Mouse (Mus musculus) myocyte (in vitro differentiated cells): ENCODE measurements at regions not wholly inside any gene's neighbourhood (a gene's known extent, or its start where the extent isn't known, plus 50 kb on each side); places are given as distances from the start of the nearest gene placed in this dataset.

Source experiments
- E2F4 ChIP-seq: IDR thresholded peaks from one replicate; pipeline ENCODE4 v1.6.1; 2011; ENCODE audit warnings: mild to moderate bottlenecking, control low read depth, moderate library complexity; ENCODE audit not compliant: insufficient read depth
- MAX ChIP-seq: IDR thresholded peaks from one replicate; pipeline ENCODE4 v1.6.1; 2011; ENCODE audit warnings: low read depth, mild to moderate bottlenecking, control low read depth
- POLR2A ChIP-seq: IDR thresholded peaks from one replicate; pipeline ENCODE4 v1.6.1; 2011; ENCODE audit warnings: low read depth, mild to moderate bottlenecking, control low read depth, moderate library complexity; ENCODE audit not compliant: insufficient read length
- TCF12 ChIP-seq: IDR thresholded peaks from one replicate; pipeline ENCODE4 v1.6.1; 2011; ENCODE audit warnings: mild to moderate bottlenecking, control low read depth; ENCODE audit not compliant: poor library complexity, insufficient read depth, severe bottlenecking
- TCF3 ChIP-seq: IDR thresholded peaks from one replicate; pipeline ENCODE4 v1.6.1; 2011; ENCODE audit warnings: low read depth, control low read depth; ENCODE audit not compliant: insufficient read length
- USF1 ChIP-seq: IDR thresholded peaks from one replicate; pipeline ENCODE4 v1.6.1; 2011; ENCODE audit warnings: low read depth, mild to moderate bottlenecking, control low read depth, moderate library complexity

- TF ChIP-seq POLR2A: no peak
- no peak for TF ChIP-seq MAX
- no peak for TF ChIP-seq TCF12
- no peak for TF ChIP-seq E2F4
- TF ChIP-seq TCF3: no peak
- no peak for TF ChIP-seq USF1
Observed at GRCm38 (mm10) chr14:73915990-73916389, 255.0 kb downstream of the Gm21750 start.
